Mouse (Mus musculus) bone marrow macrophage, adult 2 months (primary cell): ENCODE measurements around the gene Timm10. TPM values are rescaled to one million over a fixed set of nuclear protein-coding genes. Genes with fewer than 3 reads are reported as not detected.
"Not testable (repeated sequence)": the region's sequence is repeated elsewhere in the genome, so short reads cannot be mapped to it uniquely, and the experiment has no call there.

ENCODE experiments used
- H3K27ac ChIP-seq: 2 replicates; pipeline ENCODE4 v1.5.1; 2012; ENCODE audit warnings: low read depth, low read length; ENCODE audit not compliant: insufficient read depth
- H3K4me1 ChIP-seq: 2 replicates; pipeline ENCODE4 v1.6.1; 2012; ENCODE audit warnings: low read length; ENCODE audit not compliant: control insufficient read depth, insufficient read depth
- H3K4me3 ChIP-seq: 2 replicates; pipeline ENCODE4 v1.5.1; 2012; ENCODE audit warnings: mild to moderate bottlenecking, low read length, moderate library complexity; ENCODE audit not compliant: insufficient read depth
- CTCF ChIP-seq: IDR thresholded peaks from 2 replicates; pipeline ENCODE4 v1.5.1; 2012; ENCODE audit warnings: low read depth, mild to moderate bottlenecking, low read length, moderate library complexity
- POLR2A ChIP-seq: IDR thresholded peaks from 2 replicates; pipeline ENCODE4 v1.6.1; 2012; ENCODE audit warnings: mild to moderate bottlenecking, low read depth, low read length, borderline replicate concordance
- polyA plus RNA-seq: library from polyadenylated mRNA; stranded (reverse); fragments of >200 nt; gene quantifications from 2 replicates; pipeline ENCODE4 v1.2.4, GENCODE M21; 2012; ENCODE audit not compliant: missing spikeins, insufficient read depth, insufficient read length

Gene Timm10
- polyA plus RNA-seq, 1 experiment, result 20.7 TPM

GRCm38 (mm10) chr2:84797833-84798492, 28.8 kb upstream of the Timm10 start:
- H3K4me1 ChIP-seq, result peaks cover 20% of the 10 kb centered on the region
- peak overlapping the region; percentile 79 for H3K4me3 ChIP-seq
- peak overlapping the region; percentile 63; the same call in 1 of the 2 replicates for H3K27ac ChIP-seq
- no peak for TF ChIP-seq POLR2A
- TF ChIP-seq CTCF, result peak; percentile 93

- H3K4me1 ChIP-seq, result peaks cover 15% of the 10 kb centered on the region
- peak within 1 kb of the TSS; percentile 79 for H3K4me3 ChIP-seq
- no peak for TF ChIP-seq CTCF
- TF ChIP-seq POLR2A, result 0 out of 2 replicates have a peak, but pooled peaks have one; percentile 2
- H3K27ac ChIP-seq, result peak within 1 kb of the TSS; percentile 63
Observed at GRCm38 (mm10) chr2:84798493-84798921, 28.3 kb upstream of the Timm10 start, which contains the start of gene Ube2l6. Gene Ube2l6 (plus strand): TSS chr2:84798828.

GRCm38 (mm10) chr2:84799041-84799561, 27.7 kb upstream of the Timm10 start:
- peak overlapping the region; percentile 63 for H3K27ac ChIP-seq
- H3K4me3 ChIP-seq, result peak overlapping the region; percentile 79
- TF ChIP-seq POLR2A (no peak), CTCF (no peak)
- H3K4me1 ChIP-seq, result peaks cover 11% of the 10 kb centered on the region

GRCm38 (mm10) chr2:84800304-84800703, 26.5 kb upstream of the Timm10 start:
- TF ChIP-seq CTCF, result no peak
- TF ChIP-seq POLR2A, result no peak
- H3K27ac ChIP-seq, result peak overlapping the region; percentile 25
- H3K4me3 ChIP-seq, result peak overlapping the region; percentile 29; the same call in 1 of the 2 replicates
- H3K4me1 ChIP-seq, result peaks cover 9% of the 10 kb centered on the region

GRCm38 (mm10) chr2:84801223-84801622, 25.6 kb upstream of the Timm10 start:
- not testable (repeated sequence) for H3K4me1 ChIP-seq, H3K4me3 ChIP-seq, H3K27ac ChIP-seq

GRCm38 (mm10) chr2:84803963-84804362, 22.8 kb upstream of the Timm10 start:
- H3K4me3 ChIP-seq, result no peak overlapping the region
- no peak overlapping the region for H3K27ac ChIP-seq
- TF ChIP-seq CTCF (no peak), POLR2A (no peak)
- peaks cover 6% of the 10 kb centered on the region for H3K4me1 ChIP-seq

GRCm38 (mm10) chr2:84806546-84806945, 20.3 kb upstream of the Timm10 start:
- Histone ChIP-seq H3K4me1 (peaks cover 8% of the 10 kb centered on the region), H3K4me3 (no peak overlapping the region), H3K27ac (no peak overlapping the region)
- no peak for TF ChIP-seq POLR2A
- TF ChIP-seq CTCF, result no peak

GRCm38 (mm10) chr2:84809330-84809729, 17.5 kb upstream of the Timm10 start:
- Histone ChIP-seq H3K4me3 (no peak overlapping the region), H3K27ac (no peak overlapping the region), H3K4me1 (peaks cover 8% of the 10 kb centered on the region)
- no peak for TF ChIP-seq CTCF
- no peak for TF ChIP-seq POLR2A

- H3K4me3 ChIP-seq, result no peak overlapping the region
- H3K4me1 ChIP-seq, result peaks cover 8% of the 10 kb centered on the region
- H3K27ac ChIP-seq, result no peak overlapping the region
- no peak for TF ChIP-seq POLR2A
- TF ChIP-seq CTCF, result no peak
Observed at GRCm38 (mm10) chr2:84810526-84810885, 16.3 kb upstream of the Timm10 start.

GRCm38 (mm10) chr2:84810886-84811577, 15.8 kb upstream of the Timm10 start:
- no peak overlapping the region for H3K4me3 ChIP-seq
- TF ChIP-seq CTCF (peak; percentile 86), POLR2A (no peak)
- no peak overlapping the region for H3K27ac ChIP-seq
- peaks cover 8% of the 10 kb centered on the region for H3K4me1 ChIP-seq
